Mouse (Mus musculus): ENCODE data around the gene Abhd14b. TPM values are rescaled to one million over a fixed set of nuclear protein-coding genes. Genes with fewer than 3 reads are reported as not detected.

The Abhd14b gene
- total RNA-seq, 2 experiments from 2014 or later = 13.9 to 17.0 TPM

DNA sequence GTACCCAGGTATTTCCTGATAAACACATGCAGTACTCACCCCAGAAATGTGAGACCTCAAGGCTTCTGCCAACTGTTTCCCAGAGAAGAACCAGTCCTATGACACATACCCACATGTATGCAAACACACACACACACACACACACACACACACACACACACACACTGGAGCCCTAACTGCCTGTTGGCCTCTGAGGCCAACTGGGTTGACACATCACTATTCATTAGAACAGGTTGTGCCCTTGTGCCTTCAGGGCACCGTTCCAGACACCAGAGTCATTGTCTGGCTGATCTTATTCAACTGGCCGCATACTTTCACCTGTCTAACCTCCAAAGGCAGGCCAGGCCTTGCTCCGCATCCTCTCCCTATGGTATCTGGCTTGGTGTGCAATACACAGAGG is 35.0 kb upstream of the Abhd14b start:
- H3K4me3 ChIP-seq = no peak overlapping the region
- no peak overlapping the region for H3K27ac ChIP-seq
- TF ChIP-seq CTCF (conservative IDR thresholded peaks at IDR 0.05) = no peak
- no peak for DNase-seq (ENCODE audit: low spot score in 2 of 2)

DNA sequence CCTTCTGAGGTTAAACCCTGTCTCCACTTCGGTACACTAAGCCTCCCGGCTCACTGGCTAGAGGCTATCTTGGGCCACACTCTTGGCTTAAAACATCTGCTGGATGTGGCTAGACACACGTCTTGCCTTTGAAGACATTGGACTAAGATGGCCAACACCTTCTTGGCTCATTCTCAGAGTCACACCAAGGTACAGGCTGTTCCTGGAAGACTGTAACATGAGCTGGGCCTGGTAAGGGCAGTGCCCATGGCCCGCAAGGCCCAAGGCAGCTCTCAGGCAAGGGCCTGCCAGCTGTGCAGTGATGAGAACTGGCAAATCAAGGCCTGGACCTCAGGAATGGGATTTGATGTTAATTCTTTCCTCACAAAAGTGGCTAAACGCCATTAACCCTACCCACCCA is 33.7 kb upstream of the Abhd14b start:
- DNase-seq (ENCODE audit: low spot score in 2 of 2) = no peak
- TF ChIP-seq CTCF (conservative IDR thresholded peaks at IDR 0.05) = no peak
- Histone ChIP-seq H3K4me3 (no peak overlapping the region), H3K27ac (no peak overlapping the region)

DNA sequence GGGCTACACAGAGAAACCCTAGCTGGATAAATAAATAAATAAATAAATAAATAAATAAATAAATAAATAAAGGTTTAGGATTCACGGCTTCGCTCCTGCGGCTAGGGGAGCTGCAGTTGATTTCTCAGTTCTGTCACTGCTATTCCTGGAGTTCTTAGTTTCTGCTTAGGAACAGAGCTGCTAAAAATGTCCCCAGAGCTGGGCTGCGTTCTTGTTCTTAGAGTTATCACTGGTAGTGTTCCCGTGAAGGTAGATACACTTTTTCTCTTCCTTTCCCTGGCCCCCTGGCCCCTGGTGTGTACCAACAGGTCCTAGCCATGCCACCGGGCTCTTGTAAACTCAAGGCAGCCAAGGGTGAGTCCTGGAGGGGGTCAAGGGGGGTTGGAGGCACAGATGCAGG is 30.4 kb upstream of the Abhd14b start:
- DNase-seq (ENCODE audit: low spot score in 2 of 2) = no peak
- H3K27ac ChIP-seq = peak overlapping the region; percentile 78
- 0 out of 2 replicates have a peak, but pooled peaks have one; percentile 7 for TF ChIP-seq CTCF (conservative IDR thresholded peaks at IDR 0.05)

DNA sequence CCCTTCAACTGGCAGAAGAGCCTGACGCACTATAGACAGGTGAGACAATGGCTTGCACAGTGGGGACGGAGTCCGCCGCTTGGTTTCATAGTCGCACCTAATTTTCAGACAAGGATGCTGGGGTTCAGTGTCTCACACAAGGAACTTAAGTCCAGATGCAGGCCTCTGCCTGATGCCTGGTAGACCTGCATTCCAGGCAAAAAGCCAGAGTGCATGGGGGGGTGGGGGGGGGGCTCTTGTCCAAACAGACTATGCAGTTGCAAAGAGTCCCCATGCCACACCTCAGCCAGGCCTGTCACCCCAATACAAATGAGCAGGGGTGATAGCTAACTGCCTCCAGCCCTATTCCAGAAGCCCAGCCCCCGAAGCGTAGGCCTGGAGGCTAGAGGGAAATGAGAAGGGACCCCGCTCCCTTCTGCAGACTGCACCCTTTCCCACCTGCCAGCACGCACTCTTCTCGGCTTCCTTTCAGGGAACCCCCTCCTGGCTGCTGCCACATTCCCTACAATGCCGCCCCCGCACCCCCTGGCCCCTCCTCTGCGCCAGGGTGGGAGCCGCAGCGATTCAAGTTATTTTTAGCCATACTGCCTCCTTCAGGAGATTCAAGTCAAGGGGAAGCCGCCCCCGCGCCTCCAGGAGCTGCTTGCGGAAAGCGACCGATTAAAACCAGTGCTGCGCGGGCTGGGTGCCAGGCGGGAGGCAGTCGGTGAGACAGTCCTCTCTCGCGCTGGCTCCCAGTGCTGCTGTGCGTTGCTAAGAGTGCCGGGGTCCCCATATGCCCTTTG is 29.2 kb upstream of the Abhd14b start:
- peak; percentile 86 to 92 for DNase-seq (ENCODE audit: low spot score in 2 of 2)
- peak overlapping the region; percentile 42 for H3K4me3 ChIP-seq
- peak overlapping the region; percentile 78 for H3K27ac ChIP-seq
- peak; percentile 65 for TF ChIP-seq CTCF (conservative IDR thresholded peaks at IDR 0.05)

More for the DNA sequence above, 30.4 kb upstream of the Abhd14b start:
- H3K4me3 ChIP-seq = no peak overlapping the region

DNA sequence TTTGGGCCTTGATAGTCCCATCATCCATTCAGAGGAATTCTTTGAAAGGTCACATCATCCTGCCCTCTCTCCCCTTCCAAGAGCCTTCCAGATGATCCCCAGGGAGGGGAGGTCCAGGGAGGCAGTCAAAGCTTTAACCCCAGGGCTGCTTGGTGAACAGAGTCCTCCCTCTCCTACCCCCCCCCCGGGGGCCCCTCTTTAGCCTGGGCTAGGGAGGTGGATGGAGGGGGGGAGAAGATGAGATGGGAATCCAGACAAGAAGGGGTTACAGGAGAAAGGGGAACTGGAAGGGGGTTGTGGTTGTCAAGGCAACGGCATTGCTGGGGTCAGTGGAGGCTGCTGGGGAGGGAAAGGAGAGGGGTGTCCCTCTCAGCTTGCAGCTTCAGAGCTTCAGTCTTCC is 26.7 kb upstream of the Abhd14b start:
- H3K4me3 ChIP-seq = no peak overlapping the region
- TF ChIP-seq CTCF (conservative IDR thresholded peaks at IDR 0.05) = no peak
- H3K27ac ChIP-seq = peak overlapping the region; percentile 84; the same call in 1 of the 2 replicates
- DNase-seq (ENCODE audit: low spot score in 2 of 2) = no peak

DNA sequence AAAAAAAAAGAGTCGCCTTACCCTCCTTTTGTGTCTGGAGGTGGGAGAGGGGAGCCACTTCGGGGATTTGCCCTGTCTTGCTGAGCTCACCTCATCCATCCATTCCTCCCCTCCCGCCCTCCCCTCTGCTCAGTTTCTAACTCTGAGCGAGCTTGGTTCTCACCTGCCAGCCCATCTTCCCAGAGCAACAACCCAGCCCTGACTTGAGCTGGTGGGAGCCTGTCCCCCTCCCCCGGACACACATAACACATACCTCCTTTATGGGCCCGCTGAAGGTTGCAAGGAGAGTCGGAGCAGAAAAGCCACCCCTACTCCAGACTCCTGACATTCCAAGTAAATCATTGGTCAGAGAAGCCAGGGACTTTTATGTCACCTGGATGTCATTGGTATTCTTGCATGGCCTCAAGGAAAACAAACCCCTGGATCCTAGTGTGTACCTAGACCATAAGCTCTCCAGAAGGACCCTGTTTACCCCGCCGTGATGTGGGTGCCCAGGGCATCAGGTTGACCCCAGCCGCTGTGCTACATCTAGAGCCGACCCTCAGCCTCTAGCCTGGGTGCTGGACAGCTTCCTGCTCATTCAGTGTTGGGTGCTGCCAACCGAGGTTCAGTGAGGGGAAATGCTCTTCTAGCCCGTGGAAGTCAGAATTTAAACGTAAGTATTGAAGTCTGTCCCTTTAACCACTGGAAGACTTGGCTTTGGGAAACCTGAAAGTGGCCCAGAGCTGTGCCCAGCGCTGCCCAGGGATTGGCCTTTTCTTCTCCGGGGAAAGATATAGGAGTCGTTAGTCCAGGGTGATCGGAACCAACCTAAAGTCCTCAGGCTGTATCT is 26.0 kb upstream of the Abhd14b start:
- no peak for TF ChIP-seq CTCF (conservative IDR thresholded peaks at IDR 0.05)
- DNase-seq (ENCODE audit: low spot score in 2 of 2) = no peak
- Histone ChIP-seq H3K4me3 (peak overlapping the region; percentile 40), H3K27ac (peak overlapping the region; percentile 84)

DNA sequence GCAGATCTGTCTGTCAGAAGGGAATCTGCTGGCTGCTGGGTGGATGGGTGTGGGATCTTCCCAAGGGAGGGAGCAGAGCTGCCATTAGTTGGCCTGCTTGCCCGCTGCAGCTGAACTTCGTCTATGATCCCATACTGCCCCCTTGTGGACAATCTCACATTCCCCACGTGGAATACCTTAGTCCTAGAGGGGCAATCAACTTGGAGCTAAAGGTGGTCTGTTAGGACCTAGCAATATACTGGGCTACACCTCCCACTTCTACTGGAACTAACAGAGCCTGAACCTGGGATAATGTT is 25.4 kb upstream of the Abhd14b start:
- H3K27ac ChIP-seq = peak overlapping the region; percentile 84
- DNase-seq (ENCODE audit: low spot score in 2 of 2) = peak; percentile 88 to 91
- peak; percentile 96 for TF ChIP-seq CTCF (conservative IDR thresholded peaks at IDR 0.05)
- H3K4me3 ChIP-seq = peak overlapping the region; percentile 40

DNA sequence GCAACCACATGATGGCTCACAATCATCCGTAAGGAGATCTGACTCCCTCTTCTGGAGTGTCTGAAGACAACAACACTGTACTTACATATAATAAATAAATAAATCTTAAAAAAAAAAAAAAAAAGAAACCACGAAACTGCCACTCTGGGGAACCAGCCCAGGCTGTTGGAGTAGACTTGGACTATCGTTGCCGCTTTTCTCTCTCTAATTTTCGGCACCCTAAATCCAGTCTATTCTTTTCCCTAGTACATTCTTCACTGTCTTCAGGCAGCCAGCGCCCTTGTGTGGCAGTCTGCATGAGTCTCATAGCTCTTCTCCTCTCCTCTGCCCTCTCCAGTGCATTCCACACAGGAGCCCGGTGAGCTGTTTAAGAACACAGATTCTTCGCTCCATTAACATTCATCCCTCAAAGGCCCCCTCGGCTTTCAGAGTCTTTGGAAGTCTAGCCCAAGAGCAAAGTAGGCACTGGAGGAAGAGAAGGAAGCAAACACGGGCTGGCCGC is 18.5 kb upstream of the Abhd14b start:
- H3K27ac ChIP-seq = peak overlapping the region; percentile 97
- TF ChIP-seq CTCF (conservative IDR thresholded peaks at IDR 0.05) = peak; percentile 45
- no peak for DNase-seq (ENCODE audit: low spot score in 2 of 2)
- peak overlapping the region; percentile 90 for H3K4me3 ChIP-seq

DNA sequence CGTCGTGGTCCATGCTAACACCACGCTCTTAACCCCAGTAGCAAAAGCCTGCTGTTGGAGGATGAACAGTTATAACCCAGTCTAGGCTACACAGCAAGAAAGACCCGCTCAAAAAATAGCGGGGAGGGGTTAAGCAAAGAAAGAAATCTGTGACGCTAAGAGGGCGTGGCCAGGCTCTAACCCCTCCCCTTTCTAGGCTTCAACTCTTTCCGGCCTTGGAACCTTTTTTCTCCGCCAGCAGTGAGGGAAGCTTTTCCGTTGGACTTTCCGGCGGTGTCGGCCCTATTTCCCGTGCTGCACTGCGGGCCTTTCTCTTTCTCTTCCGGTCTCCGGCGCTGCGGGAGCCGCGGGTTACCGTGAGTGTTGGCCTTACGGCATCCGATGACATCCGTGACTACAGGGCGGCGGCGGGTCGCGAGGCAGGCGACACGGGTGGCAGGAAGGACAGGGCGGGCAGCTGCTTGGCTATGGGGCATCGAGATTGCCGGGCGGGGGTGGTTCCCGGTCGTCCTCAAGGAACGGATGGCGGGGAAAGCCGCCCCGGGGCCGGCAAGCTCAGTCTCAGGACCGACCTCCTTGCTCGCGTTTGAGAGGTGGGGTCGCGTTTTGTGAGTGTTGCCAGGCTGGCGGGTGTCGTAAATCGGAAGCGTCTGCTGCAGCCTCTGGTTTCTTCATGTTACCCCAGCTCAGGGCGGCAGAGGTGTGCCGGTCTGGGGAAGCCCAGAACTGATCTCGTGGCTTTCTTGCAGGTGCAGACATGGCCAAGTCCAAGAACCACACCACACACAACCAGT is 17.8 kb upstream of the Abhd14b start, which contains the start of gene Rpl29:
Gene Rpl29, plus strand, starts transcription at position 234 of the 794 bp plus-strand sequence.
- H3K4me3 ChIP-seq = peak within 1 kb of the TSS; percentile 90
- peak; percentile 94 to 97 for DNase-seq (ENCODE audit: low spot score in 2 of 2)
- no peak for TF ChIP-seq CTCF (conservative IDR thresholded peaks at IDR 0.05)

DNA sequence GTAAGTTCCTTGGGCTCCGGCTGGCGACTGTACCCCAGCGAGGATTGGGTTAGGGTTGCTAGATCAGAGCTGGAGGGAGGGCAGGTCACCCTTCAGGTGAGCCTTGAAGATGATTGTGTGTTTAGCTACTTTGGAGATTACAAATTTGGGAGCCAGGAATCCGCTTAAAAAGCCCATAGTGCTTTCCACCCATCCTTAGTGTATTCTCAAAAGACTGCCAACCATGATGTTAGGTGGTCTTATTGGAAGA is 17.3 kb upstream of the Abhd14b start:
- DNase-seq (ENCODE audit: low spot score in 2 of 2) = no peak
- peak overlapping the region; percentile 90 for H3K4me3 ChIP-seq
- no peak for TF ChIP-seq CTCF (conservative IDR thresholded peaks at IDR 0.05)
- peak overlapping the region; percentile 97 for H3K27ac ChIP-seq

More for the DNA sequence above, 17.8 kb upstream of the Abhd14b start, which contains the start of gene Rpl29:
- peak within 1 kb of the TSS; percentile 97 for H3K27ac ChIP-seq

DNA sequence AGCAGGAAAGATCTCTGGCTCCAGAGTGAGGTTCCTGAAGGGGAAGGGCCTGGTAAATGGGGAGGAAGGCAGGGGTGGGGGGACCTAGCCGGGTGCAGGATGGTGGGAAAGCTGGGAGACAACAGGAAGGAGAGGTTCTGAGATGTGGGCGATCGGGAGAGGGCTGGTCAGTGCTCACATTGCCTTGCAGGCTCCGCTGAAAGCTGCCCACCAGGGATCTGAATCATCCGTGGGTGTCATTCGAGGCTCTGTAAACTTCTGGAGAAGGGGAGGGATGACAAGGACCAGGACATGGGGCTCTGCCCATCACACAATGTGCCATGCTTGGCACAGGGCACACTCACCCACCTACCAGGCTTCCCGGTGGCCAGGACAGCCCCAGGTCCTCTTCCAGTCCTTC is 13.9 kb upstream of the Abhd14b start:
- Histone ChIP-seq H3K4me3 (no peak overlapping the region), H3K27ac (no peak overlapping the region)
- no peak for TF ChIP-seq CTCF (conservative IDR thresholded peaks at IDR 0.05)
- no peak for DNase-seq (ENCODE audit: low spot score in 2 of 2)

DNA sequence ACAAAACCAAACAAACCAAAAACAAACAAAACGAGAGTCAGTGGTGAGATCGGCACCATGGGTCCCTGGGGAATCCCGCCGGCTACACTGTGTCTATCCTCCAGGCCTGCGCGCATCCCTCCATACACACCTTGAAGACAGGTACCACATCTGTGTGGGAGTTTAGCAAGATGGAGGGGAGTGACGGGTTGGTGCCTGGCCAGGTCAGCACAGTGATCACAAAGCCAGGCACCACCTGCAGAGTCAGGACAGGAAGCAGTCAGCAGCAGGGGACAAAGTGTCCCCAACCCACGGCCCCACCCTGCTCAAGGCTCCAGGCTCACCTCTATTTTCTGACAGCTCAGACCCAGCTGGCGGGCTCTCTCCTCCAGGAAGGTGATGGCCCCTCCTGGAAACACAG is 10.7 kb upstream of the Abhd14b start:
- no peak for TF ChIP-seq CTCF (conservative IDR thresholded peaks at IDR 0.05)
- Histone ChIP-seq H3K27ac (no peak overlapping the region), H3K4me3 (no peak overlapping the region)
- DNase-seq (ENCODE audit: low spot score in 2 of 2) = no peak

DNA sequence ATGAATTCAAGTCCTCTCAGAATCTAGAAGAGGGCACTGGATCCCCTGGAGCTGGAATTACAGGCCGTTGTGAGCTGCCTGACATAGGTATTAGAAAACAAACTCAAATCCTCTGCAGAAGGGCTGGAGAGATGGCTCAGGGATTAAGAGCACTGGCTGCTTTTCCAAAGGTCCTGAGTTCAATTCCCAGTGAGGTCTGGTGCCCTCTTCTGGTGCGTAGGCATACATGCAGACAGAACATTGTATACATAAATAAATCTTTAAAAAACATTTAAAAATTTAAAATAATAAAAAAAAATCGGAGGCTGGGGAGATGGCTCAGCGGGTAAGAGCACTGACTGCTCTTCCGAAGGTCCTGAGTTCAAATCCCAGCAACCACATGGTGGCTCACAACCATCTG is 4.6 kb upstream of the Abhd14b start:
- TF ChIP-seq CTCF (conservative IDR thresholded peaks at IDR 0.05) = peak; percentile 77
- Histone ChIP-seq H3K27ac (no peak overlapping the region), H3K4me3 (no peak overlapping the region)
- DNase-seq (ENCODE audit: low spot score in 2 of 2) = no peak
